Mouse (Mus musculus) lung, embryonic 14.5 days (tissue): Measurements from ENCODE around the gene Actl7a. TPM values are rescaled to one million over a fixed set of nuclear protein-coding genes. Genes with fewer than 3 reads are reported as not detected.

Experiments used
- ATAC-seq: fragments of 200-750 bp; cut with Nextera tagmentation; 2 replicates; pipeline ENCODE4 v1.8.0; 2017; ENCODE audit warnings: mild to moderate bottlenecking, moderate TSS enrichment, moderate library complexity; ENCODE audit not compliant: insufficient read depth
- DNase-seq: peaks from one replicate; pipeline ENCODE4 v3.0.0-alpha.2; 2015
- H3K27ac ChIP-seq: fragments of 300-500 bp; sonication (generic); 2 replicates; pipeline ENCODE4 v1.5.1; 2014; ENCODE audit warnings: low read depth, mild to moderate bottlenecking, moderate library complexity
- H3K27me3 ChIP-seq: fragments of 300-500 bp; sonication (generic); 2 replicates; pipeline ENCODE4 v1.6.1; 2014; ENCODE audit warnings: low read length, control low read depth; ENCODE audit not compliant: insufficient read depth
- H3K36me3 ChIP-seq: fragments of 300-500 bp; sonication (generic); 2 replicates; pipeline ENCODE4 v1.6.1; 2014; ENCODE audit warnings: control low read depth; ENCODE audit not compliant: insufficient read depth
- H3K4me1 ChIP-seq: fragments of 300-500 bp; sonication (generic); 2 replicates; pipeline ENCODE4 v1.6.1; 2014; ENCODE audit warnings: antibody characterized with exemption, control low read depth; ENCODE audit not compliant: insufficient read depth
- H3K4me2 ChIP-seq: fragments of 300-500 bp; sonication (generic); 2 replicates; pipeline ENCODE4 v1.6.1; 2014; ENCODE audit warnings: mild to moderate bottlenecking
- H3K4me3 ChIP-seq: fragments of 300-500 bp; sonication (generic); 2 replicates; pipeline ENCODE4 v1.5.1; 2014; ENCODE audit warnings: low read depth, low read length
- H3K9ac ChIP-seq: fragments of 300-500 bp; sonication (generic); 2 replicates; pipeline ENCODE4 v1.6.1; 2014
- H3K9me3 ChIP-seq: fragments of 300-500 bp; sonication (generic); 2 replicates; pipeline ENCODE4 v1.6.1; 2016; ENCODE audit warnings: low read depth, low read length, control low read depth
- CTCF ChIP-seq: IDR thresholded peaks from 2 replicates; pipeline ENCODE4 v1.5.1; 2016; ENCODE audit warnings: antibody characterized with exemption, low read depth
- WGBS: fragments of 180-500 bp; shearing (Covaris S2); extraction: QIAGEN DNeasy Blood & Tissue Kit; methylation state at CpG from one replicate; pipeline ENCODE4 v1.1.7; 2014; 5-methylcytosine and 5-hydroxymethylcytosine counted together
- polyA plus RNA-seq: library from polyadenylated mRNA; unstranded; fragments of >200 nt; fragmentation: Nextera tagmentation; extraction: Ambion mirVana; gene quantifications from 2 replicates; pipeline ENCODE4 v1.2.1, GENCODE M21; 2014

Actl7a gene
- polyA plus RNA-seq, 1 experiment from 2014 or later, result not detected

DNA sequence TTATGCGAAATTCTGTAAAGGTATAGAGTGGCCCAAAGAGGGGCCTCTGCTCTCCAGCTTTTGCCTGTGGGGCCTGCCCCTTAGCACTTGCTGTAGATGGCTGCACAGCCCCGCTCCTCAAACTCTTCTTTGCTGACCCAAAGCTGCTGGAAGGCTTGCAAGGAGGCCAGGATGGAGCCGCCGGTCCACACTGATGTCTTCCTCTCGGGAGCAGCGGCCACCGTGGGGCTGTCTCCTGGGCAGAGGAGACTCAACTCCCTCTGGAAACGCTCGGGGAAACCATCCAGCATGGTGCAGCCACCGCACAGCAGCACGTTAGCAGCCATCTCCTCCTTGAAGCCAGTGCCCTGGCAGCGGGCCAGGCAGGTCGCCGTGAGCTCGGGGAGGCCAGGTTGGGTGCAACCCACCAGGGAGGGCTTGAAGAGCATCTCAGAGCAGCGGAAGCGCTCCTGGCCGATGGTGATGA is 3.2 kb upstream of the Actl7a start, which contains the start of gene Gm26657:
Gene Gm26657 (plus strand): TSS at position 51 of the 466 bp plus-strand sequence.
- peaks cover 1% of the 10 kb centered on the region; the same call in 1 of the 2 replicates for H3K36me3 ChIP-seq
- no peak within 1 kb of the TSS for H3K4me3 ChIP-seq
- no peaks in the 10 kb centered on the region for H3K27me3 ChIP-seq
- WGBS, result 81% methylated on average over 18 of the region's 18 CpGs
- no peaks in the 10 kb centered on the region for H3K4me1 ChIP-seq
- no peak within 1 kb of the TSS for H3K4me2 ChIP-seq
- no peak within 1 kb of the TSS for H3K27ac ChIP-seq
- no peak within 1 kb of the TSS for H3K9ac ChIP-seq
- no peaks in the 10 kb centered on the region for H3K9me3 ChIP-seq
- no peak for TF ChIP-seq CTCF
- DNase-seq, result no peak
- ATAC-seq, result no peak

DNA sequence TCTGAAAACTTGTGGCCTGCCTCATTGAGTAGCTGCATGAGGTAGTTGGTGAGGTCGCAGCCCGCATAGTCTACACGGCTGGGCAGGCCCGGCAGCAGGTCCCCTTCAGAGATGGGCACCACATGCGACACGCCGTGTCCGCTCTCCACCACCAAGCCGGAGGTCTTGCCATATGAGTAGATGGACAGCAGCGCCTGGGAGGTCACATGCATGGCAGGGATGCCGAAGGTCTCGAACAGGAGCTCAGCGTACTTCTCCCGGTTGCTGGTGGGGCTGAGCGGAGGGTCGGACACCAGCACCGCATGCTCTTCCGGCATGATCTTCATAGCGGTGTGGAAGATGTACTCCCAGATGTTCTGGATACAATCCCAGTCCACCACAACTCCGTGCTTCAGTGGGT is 2.6 kb upstream of the Actl7a start:
- H3K27me3 ChIP-seq, result no peaks in the 10 kb centered on the region
- 95% methylated on average over 20 of the region's 20 CpGs for WGBS
- no peak overlapping the region for H3K9ac ChIP-seq
- no peak for TF ChIP-seq CTCF
- H3K4me3 ChIP-seq, result no peak overlapping the region
- no peak overlapping the region for H3K27ac ChIP-seq
- H3K36me3 ChIP-seq, result peaks cover 6% of the 10 kb centered on the region; the same call in 1 of the 2 replicates
- DNase-seq (no peak), ATAC-seq (no peak)
- no peaks in the 10 kb centered on the region for H3K9me3 ChIP-seq
- H3K4me1 ChIP-seq, result no peaks in the 10 kb centered on the region
- H3K4me2 ChIP-seq, result no peak overlapping the region

DNA sequence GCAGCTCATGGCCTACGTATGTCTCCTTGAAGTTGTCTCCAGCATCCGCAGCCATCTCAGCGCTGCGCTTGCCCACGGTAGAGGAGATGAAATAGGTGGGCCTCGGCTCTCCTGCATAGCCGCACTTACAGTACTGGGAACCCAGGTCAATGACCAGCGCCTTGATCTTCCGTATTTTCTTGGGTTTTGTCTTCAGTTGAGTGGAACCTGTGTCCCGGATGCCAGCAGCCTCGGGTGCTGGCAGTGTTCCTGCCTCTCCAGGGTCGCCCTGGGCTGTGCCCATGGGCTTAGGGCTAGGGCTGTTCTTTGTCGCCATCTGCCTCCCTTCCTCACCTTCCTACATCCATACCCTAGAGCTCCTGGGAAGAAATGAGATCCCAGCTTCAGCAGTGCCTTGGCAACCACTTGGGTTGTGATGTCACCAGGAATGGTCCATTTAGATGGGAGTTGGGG is 2.1 kb upstream of the Actl7a start, which contains the start of gene Actl7b:
Gene Actl7b (minus strand): TSS at position 403 of the 453 bp plus-strand sequence.
- TF ChIP-seq CTCF, result no peak
- Histone ChIP-seq H3K27me3 (no peaks in the 10 kb centered on the region), H3K27ac (no peak within 1 kb of the TSS), H3K4me2 (no peak within 1 kb of the TSS), H3K9me3 (no peaks in the 10 kb centered on the region), H3K4me1 (no peaks in the 10 kb centered on the region), H3K36me3 (peaks cover 9% of the 10 kb centered on the region; the same call in 1 of the 2 replicates), H3K4me3 (no peak within 1 kb of the TSS), H3K9ac (no peak within 1 kb of the TSS)
- no peak for ATAC-seq
- WGBS, result 94% methylated on average over 13 of the region's 13 CpGs
- DNase-seq, result no peak

DNA sequence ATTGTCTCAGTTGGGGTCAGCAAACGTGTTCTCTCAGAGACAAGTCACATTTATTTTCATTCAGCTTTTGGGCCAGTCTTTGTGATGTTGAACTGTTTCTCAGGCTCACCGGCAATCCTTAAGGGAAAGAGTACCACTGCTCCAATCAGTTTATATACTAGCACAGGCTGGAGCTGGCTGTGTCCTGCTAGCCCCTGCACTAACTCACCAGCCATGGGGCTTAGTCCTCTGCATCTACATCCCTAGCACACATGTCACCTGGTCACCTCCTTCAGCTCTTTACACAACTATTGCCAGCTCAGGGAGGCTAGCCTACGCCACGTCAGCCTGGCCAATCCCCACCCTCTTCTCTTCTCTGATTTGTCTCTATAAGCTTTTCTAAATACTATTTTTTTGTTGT is 515 bp upstream of the Actl7a start:
- 84% methylated on average over 4 of the region's 4 CpGs for whole genome bisulfite sequencing
- Histone ChIP-seq H3K4me1 (no peaks in the 10 kb centered on the region), H3K27ac (no peak overlapping the region), H3K4me3 (no peak overlapping the region), H3K4me2 (no peak overlapping the region), H3K36me3 (peaks cover 12% of the 10 kb centered on the region; the same call in 1 of the 2 replicates), H3K9ac (no peak overlapping the region), H3K27me3 (no peaks in the 10 kb centered on the region), H3K9me3 (no peaks in the 10 kb centered on the region)
- DNase-seq, result no peak
- no peak for ATAC-seq
- TF ChIP-seq CTCF, result no peak

DNA sequence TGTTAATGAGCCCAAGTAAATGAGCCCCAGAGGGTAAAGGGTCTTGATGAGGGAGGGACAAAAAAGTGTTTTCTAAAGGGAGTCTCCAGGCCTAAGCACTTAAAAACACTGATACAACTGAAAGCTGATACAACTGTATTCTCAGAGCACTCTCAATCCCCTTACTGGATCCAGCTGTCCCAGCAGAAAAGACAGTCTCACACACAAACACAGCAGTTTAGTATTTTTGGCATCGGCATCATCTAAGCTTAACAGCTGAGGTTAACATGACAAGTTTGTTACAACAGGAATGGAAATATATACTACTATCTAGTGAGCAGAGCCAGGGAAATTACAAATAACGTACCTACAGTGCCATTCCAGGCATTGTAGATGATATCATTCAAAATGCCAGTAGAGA is 3.1 kb downstream of the Actl7a start:
- Histone ChIP-seq H3K27me3 (no peaks in the 10 kb centered on the region), H3K4me1 (no peaks in the 10 kb centered on the region), H3K4me3 (no peak overlapping the region), H3K36me3 (peaks cover 35% of the 10 kb centered on the region), H3K9ac (no peak overlapping the region), H3K27ac (no peak overlapping the region), H3K4me2 (no peak overlapping the region), H3K9me3 (no peaks in the 10 kb centered on the region)
- TF ChIP-seq CTCF, result no peak
- ATAC-seq (no peak), DNase-seq (no peak)
- 88% methylated on average over 2 of the region's 2 CpGs for WGBS

DNA sequence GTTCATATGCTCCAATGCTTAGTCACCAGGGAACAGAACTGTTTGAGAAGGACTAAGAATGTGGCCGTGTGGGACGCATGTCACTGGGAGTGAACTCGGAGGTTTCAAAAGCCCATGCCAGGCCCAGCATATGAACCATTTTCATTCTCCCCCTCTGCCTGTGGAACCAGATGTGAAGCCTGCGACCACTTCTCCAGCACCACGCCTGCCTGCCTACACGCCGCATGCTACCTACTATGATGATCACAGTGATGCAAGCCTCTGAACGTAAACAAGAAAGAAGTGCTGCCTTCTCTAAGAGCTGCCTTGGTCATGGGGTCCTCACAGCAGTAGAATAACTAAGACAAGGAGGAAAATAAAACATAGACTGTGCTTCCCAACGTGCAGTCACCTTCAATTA is 4.2 kb downstream of the Actl7a start:
- 91% methylated on average over 9 of the region's 9 CpGs for WGBS
- Histone ChIP-seq H3K4me3 (no peak overlapping the region), H3K9ac (no peak overlapping the region), H3K27ac (no peak overlapping the region), H3K27me3 (no peaks in the 10 kb centered on the region), H3K4me1 (no peaks in the 10 kb centered on the region), H3K4me2 (no peak overlapping the region), H3K9me3 (no peaks in the 10 kb centered on the region), H3K36me3 (peaks cover 43% of the 10 kb centered on the region)
- ATAC-seq (no peak), DNase-seq (no peak)
- no peak for TF ChIP-seq CTCF

- Histone ChIP-seq H3K27me3 (no peaks in the 10 kb centered on the region), H3K36me3 (peaks cover 91% of the 10 kb centered on the region), H3K4me2 (no peak overlapping the region), H3K4me1 (no peaks in the 10 kb centered on the region), H3K27ac (no peak overlapping the region), H3K9ac (no peak overlapping the region), H3K4me3 (no peak overlapping the region), H3K9me3 (no peaks in the 10 kb centered on the region)
- no peak for ATAC-seq
- 88% methylated on average over 5 of the region's 5 CpGs for WGBS
- no peak for TF ChIP-seq CTCF
- no peak for DNase-seq
These were observed 12.8 kb downstream of the Actl7a start for GRCm38 (mm10) chr4:56756021-56756420.
